Mouse (Mus musculus) 416B (cell line): Measurements from ENCODE around the gene Gm5798.
"Not testable (repeated sequence)": the region's sequence is repeated elsewhere in the genome, so short reads cannot be mapped to it uniquely, and the experiment has no call there.

Source experiments
- DNase-seq: peaks from one replicate; pipeline ENCODE4 v3.0.0; 2011; ENCODE audit warnings: low read depth

The Gm5798 gene

DNA sequence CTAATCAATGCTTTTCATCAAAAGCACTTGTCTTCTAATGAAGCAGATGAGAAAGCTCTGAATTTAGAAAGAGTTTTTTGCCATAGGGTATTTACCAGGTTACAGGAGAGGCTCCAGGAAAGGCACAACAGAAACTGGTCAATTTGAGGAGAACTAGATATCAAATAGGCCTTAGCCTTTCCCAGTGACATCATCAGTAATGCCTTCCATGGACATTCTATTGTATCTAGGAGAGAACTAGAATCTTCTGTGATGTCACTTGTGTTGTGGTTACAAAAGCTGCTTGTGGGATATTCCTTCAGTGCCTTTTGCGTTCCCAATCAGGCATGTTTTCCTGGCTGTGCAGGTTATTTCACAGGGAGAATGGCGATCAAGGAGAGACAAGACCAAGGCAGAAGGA, at the start of gene Gm5798:
Gene Gm5798 (plus strand): TSS at position 301 of the 400 bp plus-strand sequence.
- not testable (repeated sequence) for DNase-seq

GRCm38 (mm10) chr14:41386279-41386678, 37.9 kb downstream of the Gm5798 start, which contains the start of gene Gm7945:
Gm7945 (minus strand) TSS chr14:41386379.
- DNase-seq: not testable (repeated sequence)
